ENCODE assay signal across 8 mouse cellular contexts in the genomic region with DNA sequence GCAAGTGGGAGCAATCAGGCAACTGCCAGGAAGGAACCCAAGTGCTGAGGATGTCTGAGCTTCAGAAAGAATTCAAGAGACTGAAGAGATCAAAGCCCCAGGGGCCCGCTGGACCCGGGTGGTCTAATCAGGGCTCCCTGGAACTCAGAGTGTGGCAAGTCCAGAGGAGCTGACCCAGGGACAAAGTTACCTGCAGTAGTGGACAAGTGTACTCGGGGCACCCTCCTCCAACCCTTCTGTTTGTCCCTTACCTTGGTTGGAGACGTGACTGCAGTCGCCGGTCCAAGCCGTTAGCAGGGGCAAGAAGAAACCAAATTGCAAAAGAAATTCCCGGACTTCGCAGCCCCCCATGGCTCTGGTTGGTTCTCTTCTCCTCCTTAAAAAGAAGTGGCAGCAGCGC. TPM values are rescaled to one million over a fixed set of nuclear protein-coding genes. Genes with fewer than 3 reads are reported as not detected.
DNase-seq lines count a peak whose midpoint lies in the region; ATAC-seq lines count a peak whose summit lies in the region.

No protein-coding gene starts in this region.

- H3K4me3 ChIP-seq in embryonic facial prominence, embryonic 13.5 days = peak overlapping the region; percentile 46
- peak overlapping the region; percentile 37 for H3K4me3 ChIP-seq in intestine, embryonic 16.5 days (ENCODE audit: low read length)

- H3K27ac ChIP-seq in embryonic facial prominence, embryonic 13.5 days = no peak overlapping the region
- no peak overlapping the region for H3K27ac ChIP-seq in intestine, embryonic 16.5 days (ENCODE audit: low read length)

- H3K27me3 ChIP-seq in embryonic facial prominence, embryonic 13.5 days = peaks cover 39% of the 10 kb centered on the region
- peaks cover 23% of the 10 kb centered on the region for H3K27me3 ChIP-seq in intestine, embryonic 16.5 days (replicated peaks; ENCODE audit: control insufficient read depth, insufficient read depth, low read length)

- peak overlapping the region; percentile 62 for H3K9ac ChIP-seq in embryonic facial prominence, embryonic 13.5 days
- no peak overlapping the region for H3K9ac ChIP-seq in intestine, embryonic 16.5 days (ENCODE audit: low read depth, low read length)

- DNase-seq in layer of hippocampus, postnatal 25 days (ENCODE audit: extremely low spot score in 1 of 2, low spot score in 1 of 2) = peak; percentile 15 to 26
- no peak for DNase-seq in layer of hippocampus, adult 18-20 months (ENCODE audit: low spot score in 2 of 2)
- peak; percentile 4 for DNase-seq in right cerebral cortex, postnatal 14 days
- DNase-seq in thymus, postnatal 0 days (ENCODE audit: low spot score) = no peak
- no peak for DNase-seq in adrenal gland, adult (ENCODE audit: inconsistent age in 2 of 2, low spot score in 1 of 2)
- no peak for DNase-seq in lung, postnatal 14 days

- peaks cover 15% of the 10 kb centered on the region for H3K4me1 ChIP-seq in embryonic facial prominence, embryonic 13.5 days
- peaks cover 11% of the 10 kb centered on the region for H3K4me1 ChIP-seq in intestine, embryonic 16.5 days (ENCODE audit: control insufficient read depth, insufficient read depth, low read length)

- ATAC-seq in embryonic facial prominence, embryonic 13.5 days (ENCODE audit: insufficient number of reproducible peaks, insufficient read depth, low FRiP score, low TSS enrichment, low read depth) = no peak
- ATAC-seq in intestine, embryonic 16.5 days = no peak

- no peaks in the 10 kb centered on the region for H3K36me3 ChIP-seq in embryonic facial prominence, embryonic 13.5 days
- no peaks in the 10 kb centered on the region for H3K36me3 ChIP-seq in intestine, embryonic 16.5 days (ENCODE audit: control insufficient read depth, insufficient read depth, low read length)

- H3K9me3 ChIP-seq in embryonic facial prominence, embryonic 13.5 days = no peaks in the 10 kb centered on the region
- no peaks in the 10 kb centered on the region for H3K9me3 ChIP-seq in intestine, embryonic 16.5 days (ENCODE audit: control insufficient read depth, low read length)

- peak overlapping the region; percentile 86 for H3K4me2 ChIP-seq in embryonic facial prominence, embryonic 13.5 days
- H3K4me2 ChIP-seq in intestine, embryonic 16.5 days (ENCODE audit: low read depth, low read length) = peak overlapping the region; percentile 59

- 0% methylated on average over 10 of the region's 10 CpGs for WGBS in embryonic facial prominence, embryonic 13.5 days
- 1% methylated on average over 10 of the region's 10 CpGs for WGBS in intestine, embryonic 16.5 days

RNA-seq across cellular contexts. Expression of a gene that starts 0.7 kb away (rescaled TPM):
- 100 to 1,000 TPM; 164 to 228 TPM for total RNA-seq in layer of hippocampus, postnatal 25 days (2021)
- 100 to 1,000 TPM; 147 to 189 TPM for total RNA-seq in layer of hippocampus, adult 18-20 months (2021)
- 0.76 and 1.2 TPM in 2 replicates for polyA plus RNA-seq in embryonic facial prominence, embryonic 13.5 days (2015; fragmentation: Nextera tagmentation; extraction: Ambion mirVana)
- 0.16 and 0.29 TPM in 2 replicates for polyA plus RNA-seq in intestine, embryonic 16.5 days (2015; fragmentation: Nextera tagmentation; extraction: Ambion mirVana)
- 0.08 TPM in 2 replicates for polyA plus RNA-seq in thymus, postnatal 0 days (2015; fragmentation: Nextera tagmentation; extraction: Ambion mirVana)

Comparison
In these comparisons a context has a peak if more than half of its experiments do, and no peak if none do; other contexts are left out.
1. DNase-seq: peak in layer of hippocampus, postnatal 25 days (2 of 2) and right cerebral cortex, postnatal 14 days (single experiment); none in layer of hippocampus, adult 18-20 months (0 of 2), thymus, postnatal 0 days (single experiment), adrenal gland, adult (0 of 2) and lung, postnatal 14 days (single experiment).